Mouse (Mus musculus) gastrocnemius, postnatal 25 days (tissue): ENCODE results near the gene Aph1a. TPM values are rescaled to one million over a fixed set of nuclear protein-coding genes. Genes with fewer than 3 reads are reported as not detected.

Source experiments
- total RNA-seq, 2 experiments: library from RNA; stranded (reverse); gene quantifications; 1 replicate in 1 of 2; 2 replicates in 1 of 2; pipeline ENCODE4 v1.2.3; 2021

Aph1a gene
- total RNA-seq, 2 experiments from 2014 or later, result 43.9 to 51.9 TPM

Other genes with a start within 250 kb of the Aph1a start
- gene Mcl1, start 235.2 kb upstream of the Aph1a start, total RNA-seq, result 100 to 1,000 TPM; 111 to 133 TPM
- gene Adamtsl4, start 206.1 kb upstream of the Aph1a start, total RNA-seq, result 10 to 100 TPM; 21.3 to 37.2 TPM
- 10 to 100 TPM; 14.0 to 26.6 TPM for gene Ecm1, start 154.4 kb upstream of the Aph1a start, total RNA-seq
- 10 to 100 TPM; 25.9 to 26.9 TPM for gene Tars2, start 133.8 kb upstream of the Aph1a start, total RNA-seq
- 10 to 100 TPM; 27.1 to 28.2 TPM for gene Rprd2, start 75.1 kb upstream of the Aph1a start, total RNA-seq
- gene Prpf3, start 38.1 kb upstream of the Aph1a start, total RNA-seq, result 10 to 100 TPM; 11.8 to 17.6 TPM
- 100 to 1,000 TPM; 277 to 284 TPM for gene Mrps21, start 22.4 kb upstream of the Aph1a start, total RNA-seq
- 1 to 10 TPM in 1 of 2 experiments, under 1 TPM in 1; 0.82 to 7.7 TPM for gene Ciart, start 11.7 kb upstream of the Aph1a start, total RNA-seq
- 1 to 10 TPM; 2.8 to 3.7 TPM for gene BC028528, start 2.0 kb upstream of the Aph1a start, total RNA-seq
- gene Car14, start 10.7 kb downstream of the Aph1a start, total RNA-seq, result 10 to 100 TPM; 78.0 to 92.8 TPM
- gene Anp32e, start 35.3 kb downstream of the Aph1a start, total RNA-seq, result 10 to 100 TPM; 67.4 to 69.1 TPM
- gene Plekho1, start 102.0 kb downstream of the Aph1a start, total RNA-seq, result 10 to 100 TPM; 23.2 to 39.8 TPM
- gene Vps45, start 164.5 kb downstream of the Aph1a start, total RNA-seq, result 10 to 100 TPM; 17.0 to 22.2 TPM
- gene Otud7b, start 210.6 kb downstream of the Aph1a start, total RNA-seq, result 10 to 100 TPM; 52.5 to 54.4 TPM